Mouse (Mus musculus) lung, adult 2 months (tissue): ENCODE data around the gene Prps2.

Experiments used
- CTCF ChIP-seq: fragments of 200-500 bp; IDR thresholded peaks from 2 replicates; pipeline ENCODE4 v1.5.1; 2011; ENCODE audit warnings: mild to moderate bottlenecking, low read length, control low read depth; ENCODE audit not compliant: insufficient read depth
- POLR2A ChIP-seq: fragments of 200-500 bp; IDR thresholded peaks from 2 replicates; pipeline ENCODE4 v1.6.1; 2011; ENCODE audit warnings: low read depth, mild to moderate bottlenecking, control low read depth, low read length, borderline replicate concordance; ENCODE audit errors: extremely low read depth

GRCm38 (mm10) chrX:167329620-167330019 is 52.9 kb downstream of the Prps2 start:
- no peak for TF ChIP-seq CTCF
- no peak for TF ChIP-seq POLR2A
